Mouse (Mus musculus) cerebellum, postnatal 36 days (tissue): ENCODE results near the gene Zfp618.

ENCODE experiments used
- DNase-seq, 2 experiments: peaks; one replicate each; pipeline ENCODE4 v3.0.0; 2021 to 2022; ENCODE audit warnings: mixed read lengths in 2 of 2

Gene Zfp618

GRCm38 (mm10) chr4:63158961-63159592, 193.7 kb downstream of the Zfp618 start:
- peak; percentile 66 to 72 for DNase-seq

DNA sequence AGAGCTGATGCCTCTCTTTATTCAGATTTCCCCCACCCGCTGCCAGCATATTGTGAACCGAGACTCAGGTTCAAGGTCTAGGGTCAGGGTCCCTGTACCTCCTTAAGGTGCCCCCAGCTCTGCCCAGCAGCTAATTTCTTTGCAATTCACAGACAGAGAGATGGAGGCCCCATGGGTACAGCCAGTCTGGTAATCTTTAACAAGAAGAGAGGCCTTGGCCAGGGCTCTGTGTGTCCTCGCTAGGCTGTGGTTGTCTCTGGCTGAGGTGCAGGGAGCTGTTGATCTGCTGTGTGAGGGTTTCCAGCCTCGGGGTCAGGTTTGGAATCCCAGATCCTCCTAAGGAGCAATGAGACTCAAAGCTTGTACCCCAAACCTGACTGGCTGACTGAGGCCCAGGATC, 200.3 kb downstream of the Zfp618 start:
- no peak for DNase-seq

DNA sequence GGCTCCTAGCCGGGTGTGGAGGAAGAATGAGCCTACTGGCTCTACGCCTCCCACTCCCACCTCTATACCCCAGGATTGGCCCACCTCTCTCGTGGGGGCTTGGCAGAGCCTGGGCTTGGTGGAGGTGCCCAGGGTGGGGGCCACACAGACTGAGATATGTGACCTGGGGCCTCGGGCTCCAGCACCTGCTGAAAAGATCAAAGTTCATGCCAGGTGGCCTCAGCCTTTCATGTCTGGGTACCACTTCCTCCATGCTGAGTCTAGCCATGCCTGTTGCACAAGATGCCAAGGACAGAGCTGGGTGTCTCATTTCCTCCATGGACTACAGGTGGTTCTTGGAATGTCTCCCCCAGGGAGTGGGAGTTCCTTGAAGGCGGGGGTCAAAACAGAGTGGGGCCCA, 200.9 kb downstream of the Zfp618 start:
- DNase-seq: no peak

DNA sequence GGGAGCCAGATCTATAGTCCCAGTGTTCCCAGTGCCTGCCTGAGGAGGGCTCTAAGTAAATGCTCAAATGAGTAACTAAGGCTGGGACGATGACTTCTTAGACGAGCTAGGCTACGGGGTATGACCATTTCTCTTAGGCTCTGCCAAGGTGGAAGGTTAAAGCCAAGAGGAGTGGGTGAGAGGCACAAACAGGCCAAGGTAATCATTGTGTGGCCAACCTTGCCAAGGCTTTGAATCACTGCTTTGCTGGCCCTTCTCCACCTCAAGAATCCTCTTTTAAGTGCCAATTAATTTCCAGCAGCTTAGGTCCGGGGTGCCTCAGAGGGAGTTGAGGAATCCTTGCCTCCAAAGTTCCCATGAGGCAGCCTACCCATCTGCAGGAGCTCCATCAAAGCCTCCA, 204.7 kb downstream of the Zfp618 start:
- no peak for DNase-seq

DNA sequence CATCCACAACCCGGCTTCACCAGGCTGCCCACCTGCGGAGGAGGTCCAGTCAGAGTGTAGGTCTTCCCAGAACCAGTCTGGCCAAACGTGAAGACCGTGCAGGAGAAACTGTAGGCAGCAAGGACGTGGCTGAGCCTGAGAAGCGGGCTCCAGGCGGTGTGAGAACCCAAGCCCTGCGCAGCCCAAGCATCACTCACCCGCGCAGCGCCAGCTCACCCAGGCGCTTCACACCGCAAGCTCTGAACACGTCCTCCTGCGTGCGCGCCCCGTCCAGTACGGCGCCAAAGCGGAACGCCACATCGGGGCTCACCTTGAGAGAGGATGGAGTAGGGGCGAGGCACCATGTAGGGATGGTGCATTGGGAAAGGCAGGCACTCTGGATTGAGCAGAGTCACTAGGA, 205.7 kb downstream of the Zfp618 start:
- no peak for DNase-seq

DNA sequence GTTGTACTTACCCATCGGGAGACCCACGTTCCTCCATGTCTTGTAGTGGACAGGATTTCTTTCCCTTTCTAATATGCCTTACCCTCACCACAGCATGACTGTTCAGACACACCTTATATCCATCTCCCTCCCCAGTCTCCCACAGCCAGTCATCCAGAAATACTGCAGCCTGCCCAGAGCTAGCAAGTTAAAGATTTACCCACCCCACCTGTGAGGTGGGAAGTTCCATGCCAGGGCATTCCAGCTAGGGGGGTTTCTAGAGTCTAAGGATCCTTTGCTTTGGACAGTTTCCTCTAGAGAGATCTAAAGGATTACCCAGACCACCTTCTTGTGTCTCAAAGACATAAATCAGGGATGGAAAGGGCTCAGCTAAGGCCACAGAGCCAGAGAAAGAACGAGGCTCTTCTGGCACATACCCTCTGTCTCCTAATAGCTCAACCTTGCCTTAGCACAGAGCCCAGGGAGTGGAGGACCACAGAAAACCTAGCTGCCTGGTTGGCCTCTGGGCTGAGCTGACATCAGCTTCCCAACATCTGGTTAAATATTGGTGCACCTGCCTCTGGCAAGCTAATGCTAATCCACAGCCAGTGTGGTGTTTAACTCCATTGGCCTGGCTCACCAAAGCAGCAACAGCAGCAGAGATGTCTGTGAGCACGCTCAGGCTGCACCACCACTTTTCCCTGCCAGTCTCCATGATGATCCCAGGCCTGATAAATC, 206.8 kb downstream of the Zfp618 start, which contains the start of gene Kif12:
TSS of gene Kif12 (minus strand) at position 163 of the 717 bp plus-strand sequence.
- DNase-seq: no peak

GRCm38 (mm10) chr4:63181556-63181955, 216.2 kb downstream of the Zfp618 start:
- peak; percentile 54 to 65 for DNase-seq

DNA sequence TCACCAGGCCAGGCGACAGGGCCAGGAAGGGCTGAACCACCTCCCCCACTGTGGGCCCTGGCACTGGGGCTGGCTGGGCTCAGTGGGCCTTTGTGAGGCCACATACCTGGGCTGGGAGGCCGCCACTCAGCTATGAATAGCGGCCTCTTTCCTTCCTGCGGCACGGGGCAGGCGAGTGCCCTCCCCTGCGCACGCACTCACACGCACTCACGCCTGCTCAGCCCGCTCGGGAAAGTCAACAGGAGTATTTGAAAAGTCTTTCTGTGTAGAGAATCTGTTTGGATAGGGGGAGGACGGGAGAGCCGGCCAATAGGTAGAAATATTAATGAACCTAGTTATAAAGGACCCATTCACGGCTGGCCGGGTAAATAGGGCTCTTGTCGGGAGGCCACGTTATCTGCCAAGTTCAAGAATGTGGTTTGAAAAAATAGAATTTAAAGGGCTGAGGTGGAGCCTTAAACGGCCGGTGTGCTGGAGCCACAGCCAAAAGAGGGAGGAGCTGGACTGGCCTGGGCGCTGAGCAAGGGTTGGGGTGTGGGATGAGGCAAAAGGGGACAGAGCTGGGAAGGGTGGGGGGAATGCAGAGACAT, 221.0 kb downstream of the Zfp618 start:
- no peak for DNase-seq
